Mouse (Mus musculus) cerebellum, adult 18-20 months (tissue): ENCODE results near the gene Sec14l3.
"Not testable (repeated sequence)": the region's sequence is repeated elsewhere in the genome, so short reads cannot be mapped to it uniquely, and the experiment has no call there.

ENCODE experiments used
- DNase-seq, 2 experiments: peaks; one replicate each; pipeline ENCODE4 v3.0.0; 2021

Sec14l3 gene

DNA sequence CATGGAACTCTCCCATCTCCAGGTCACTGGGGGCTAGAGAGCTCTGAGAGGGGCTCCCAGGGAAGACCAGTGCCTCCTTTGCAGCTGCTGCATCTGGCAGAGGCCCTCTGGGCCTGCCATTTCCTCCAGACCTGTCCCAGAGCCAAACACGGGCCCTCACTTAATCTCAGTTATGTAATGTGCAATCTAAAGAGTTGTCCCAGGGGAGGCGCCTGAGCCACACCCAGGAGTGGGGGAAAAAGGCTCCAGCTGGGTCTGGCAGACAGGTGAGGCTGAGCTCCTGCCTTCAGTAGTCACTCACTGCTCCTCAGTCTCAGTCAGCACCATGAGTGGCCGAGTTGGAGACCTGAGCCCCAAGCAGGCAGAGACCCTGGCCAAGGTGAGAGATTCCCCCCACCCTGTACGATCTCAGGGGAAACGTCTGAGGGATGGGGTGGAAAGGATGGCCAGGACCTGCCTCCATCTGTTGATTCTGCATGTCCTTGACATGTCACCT, at the start of gene Sec14l3:
Gene Sec14l3, plus strand, starts transcription at position 215 of the 496 bp plus-strand sequence.
- DNase-seq = no peak

DNA sequence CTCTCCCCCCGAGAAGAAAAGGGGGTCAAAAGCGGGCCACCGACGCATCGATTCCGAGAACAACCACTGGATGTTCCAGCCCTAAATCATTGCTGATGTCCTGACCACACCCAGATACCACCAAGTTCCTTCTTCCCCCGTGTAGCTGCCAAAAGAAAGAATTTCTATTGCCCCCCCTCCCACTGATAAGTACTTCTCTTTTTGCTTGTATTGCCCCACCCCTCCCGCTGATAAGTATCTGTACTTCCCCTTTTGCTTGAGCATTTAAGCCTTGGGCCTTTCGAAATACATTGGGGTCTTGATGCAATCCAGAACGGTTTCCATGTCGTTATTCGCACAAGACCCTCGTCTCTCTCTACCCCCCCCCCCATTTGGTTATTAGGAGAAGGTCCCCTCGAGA, 48.8 kb upstream of the Sec14l3 start:
- DNase-seq = not testable (repeated sequence)

DNA sequence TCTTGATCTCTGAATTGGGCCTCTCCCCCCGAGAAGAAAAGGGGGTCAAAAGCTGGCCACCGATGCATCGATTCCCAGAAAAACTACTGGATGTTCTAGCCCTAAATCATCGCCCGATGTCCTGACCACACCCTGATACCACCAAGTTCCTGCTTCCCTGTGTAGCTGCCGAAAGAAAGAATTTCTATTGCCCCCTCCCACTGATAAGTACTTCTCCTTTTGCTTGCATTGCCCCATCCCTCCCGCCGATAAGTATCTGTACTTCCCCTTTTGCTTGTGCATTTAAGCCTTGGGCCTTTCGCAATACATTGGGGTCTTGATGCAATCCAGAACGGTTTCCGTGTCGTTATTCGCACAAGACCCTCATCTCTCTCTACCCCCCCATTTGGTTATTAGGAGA, 42.5 kb upstream of the Sec14l3 start:
- DNase-seq = not testable (repeated sequence)

DNA sequence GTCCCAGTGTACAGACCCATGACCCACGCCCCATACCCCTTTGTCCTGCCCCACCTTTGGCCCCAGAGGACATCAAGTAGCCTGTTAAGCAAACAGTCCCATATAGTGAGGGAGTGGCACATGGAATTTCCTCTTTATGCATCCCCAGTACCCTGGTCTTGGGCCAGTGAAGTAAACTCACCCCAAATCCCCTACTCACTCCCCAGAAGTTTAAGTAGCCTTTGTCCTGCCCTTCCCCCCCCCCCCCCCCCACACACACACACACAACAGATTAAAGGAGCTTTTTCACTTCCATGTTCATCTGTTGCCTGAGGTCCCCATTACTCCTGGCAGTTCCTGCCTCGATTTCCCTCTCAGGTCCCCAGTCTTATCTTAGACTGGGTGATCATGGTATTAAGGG, 41.3 kb upstream of the Sec14l3 start:
- no peak for DNase-seq

DNA sequence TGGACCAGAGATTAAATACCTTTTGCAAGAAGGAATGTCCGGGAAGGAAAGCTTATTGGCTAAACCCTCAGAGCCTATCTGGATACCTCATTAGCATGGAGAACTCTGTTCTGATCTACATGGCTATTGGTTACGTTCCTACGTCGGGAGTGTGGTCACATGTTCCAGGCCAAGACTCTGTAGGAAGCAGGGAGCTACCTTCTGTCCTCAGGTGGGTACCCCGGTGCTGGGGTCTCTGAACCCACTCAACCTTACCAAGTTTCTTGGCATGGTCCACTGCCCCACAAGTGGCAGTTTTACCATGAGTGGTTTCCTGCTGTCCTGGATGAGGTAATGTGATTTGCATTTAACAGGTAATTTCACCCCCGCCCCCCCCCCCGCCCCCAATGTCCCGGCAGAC, 37.6 kb upstream of the Sec14l3 start:
- no peak for DNase-seq

DNA sequence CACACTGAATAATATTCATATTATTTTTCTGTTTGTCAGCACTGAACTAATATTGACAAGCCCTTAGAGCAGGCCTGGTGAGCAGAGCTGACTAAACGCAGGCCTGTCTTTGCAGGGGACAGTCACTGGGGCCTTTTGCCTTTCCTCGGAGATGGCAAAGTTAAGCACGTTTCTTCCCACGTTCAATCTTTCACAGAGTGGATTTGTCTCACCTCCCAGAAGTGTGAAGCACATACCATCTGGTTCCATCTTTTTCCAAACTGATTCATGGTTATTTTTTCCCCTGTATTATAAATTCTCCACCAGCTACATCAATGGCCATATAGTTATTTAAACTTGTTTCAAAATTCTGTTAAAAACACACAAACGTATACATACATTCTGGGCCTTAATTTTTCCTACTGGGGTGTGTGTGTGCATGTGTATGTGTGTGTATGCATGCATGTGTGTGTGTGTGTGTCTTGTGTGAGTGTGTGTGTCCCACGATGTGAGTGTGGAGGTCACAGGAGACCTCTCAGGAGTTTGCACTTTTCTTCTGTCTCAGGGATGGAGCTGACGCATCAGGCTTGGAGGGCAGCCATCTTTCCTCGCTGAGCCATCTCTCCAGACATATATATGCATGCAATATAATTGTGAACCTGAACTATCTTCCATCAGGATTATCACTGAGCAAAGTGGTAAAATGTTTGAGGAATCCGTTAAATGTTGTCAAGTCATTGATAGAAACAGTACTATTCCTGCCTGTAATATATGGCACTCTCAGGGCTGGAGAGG, 36.9 kb upstream of the Sec14l3 start:
- DNase-seq = no peak

DNA sequence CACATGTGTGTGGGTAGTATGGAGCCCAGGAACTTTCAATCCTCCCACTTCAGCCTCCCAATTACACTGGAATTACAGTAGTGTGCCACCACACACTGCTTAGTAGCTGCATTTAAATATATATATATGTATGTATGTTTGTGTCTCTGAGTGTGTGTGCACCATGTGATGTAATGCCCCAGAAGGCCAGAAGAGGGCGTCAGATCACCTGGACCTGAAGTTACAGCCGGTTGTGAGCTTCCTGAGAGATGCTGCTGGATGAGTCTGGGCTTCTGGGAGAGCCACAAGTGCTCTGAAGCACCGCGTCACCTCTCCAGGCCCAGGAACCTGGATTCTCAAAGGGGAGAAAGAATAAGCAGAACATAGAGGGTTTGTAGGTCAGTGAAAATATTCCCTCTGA, 35.3 kb upstream of the Sec14l3 start:
- no peak for DNase-seq

DNA sequence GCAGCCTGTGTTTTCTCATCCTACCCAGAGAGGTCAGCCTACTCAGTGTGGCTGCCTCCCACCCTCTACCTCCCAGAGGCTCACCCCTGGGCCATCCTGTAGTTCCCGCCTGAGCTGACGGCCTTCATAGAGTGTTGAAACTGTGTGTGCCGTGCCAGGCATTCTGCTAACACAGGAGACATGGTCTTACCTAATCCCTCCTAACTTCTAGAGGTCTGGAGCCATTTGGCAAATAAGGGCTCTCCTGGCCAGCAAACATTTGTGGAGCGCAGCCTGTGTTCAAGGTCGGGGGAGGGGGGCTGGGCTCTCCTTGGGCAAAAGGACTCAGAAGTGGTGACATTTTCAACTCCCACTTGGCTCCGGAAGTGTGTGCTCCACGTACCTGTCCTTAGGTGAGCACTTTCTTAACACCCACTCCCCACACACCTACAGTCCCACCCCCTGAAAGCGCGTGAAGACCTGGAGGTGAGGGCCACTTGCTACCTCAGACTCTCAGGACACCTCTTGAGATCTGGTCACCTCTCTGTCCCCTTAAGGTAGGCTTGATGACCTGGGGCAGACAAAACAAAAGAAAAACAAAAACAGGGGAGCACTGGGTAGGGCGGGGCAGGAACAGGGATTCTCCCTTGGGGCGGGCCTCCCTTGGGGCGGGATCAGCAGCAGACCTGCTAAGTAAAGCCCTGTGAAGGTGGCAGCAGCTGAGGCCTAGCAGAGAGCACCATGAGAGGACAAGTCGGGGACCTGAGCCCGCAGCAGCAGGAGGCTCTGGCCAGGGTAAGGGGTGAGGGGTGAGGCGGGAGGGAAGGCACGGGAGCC, 33.3 kb upstream of the Sec14l3 start, which contains the start of gene Sec14l4:
Gene Sec14l4, plus strand, starts transcription at position 337 of the 816 bp plus-strand sequence.
- no peak for DNase-seq

DNA sequence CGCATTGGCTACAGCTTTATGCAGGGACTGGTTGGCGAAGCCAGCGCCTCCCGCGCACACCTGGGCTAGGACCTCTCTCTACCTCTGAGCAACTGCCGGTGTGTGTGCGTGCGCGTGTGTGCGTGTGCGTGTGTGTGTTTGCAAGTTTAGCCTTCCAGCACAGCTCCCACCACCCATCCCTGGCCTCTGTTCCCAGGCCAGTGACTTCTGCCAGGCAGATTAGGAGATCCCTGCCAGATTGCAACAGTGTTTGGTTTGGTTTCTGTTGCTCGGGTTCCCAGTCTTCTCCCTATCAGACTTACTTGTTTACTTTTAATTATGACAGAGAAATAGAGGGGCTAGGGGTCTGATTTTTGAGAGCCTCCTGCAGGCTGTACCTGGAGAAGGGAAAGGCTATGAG, 32.7 kb upstream of the Sec14l3 start:
- no peak for DNase-seq

DNA sequence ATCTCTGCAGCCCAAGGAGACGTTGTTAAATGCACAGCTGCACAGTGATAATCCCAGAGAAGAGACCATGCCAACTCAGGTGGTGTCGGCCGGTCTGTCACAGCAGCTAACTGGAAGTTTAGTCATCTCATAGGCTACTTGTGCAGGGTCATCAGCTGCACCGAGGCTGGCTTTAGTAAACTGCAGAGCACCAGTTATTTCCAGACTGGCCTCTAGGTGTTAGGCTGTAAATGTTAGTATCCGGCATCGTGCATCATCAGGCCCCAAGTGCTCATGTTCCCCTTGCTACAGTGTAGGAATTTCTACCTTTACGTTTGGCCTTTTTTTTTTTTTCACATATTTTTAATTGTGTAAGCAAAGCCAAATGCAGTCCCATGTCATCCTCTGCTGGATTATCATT, 31.2 kb upstream of the Sec14l3 start:
- no peak for DNase-seq

DNA sequence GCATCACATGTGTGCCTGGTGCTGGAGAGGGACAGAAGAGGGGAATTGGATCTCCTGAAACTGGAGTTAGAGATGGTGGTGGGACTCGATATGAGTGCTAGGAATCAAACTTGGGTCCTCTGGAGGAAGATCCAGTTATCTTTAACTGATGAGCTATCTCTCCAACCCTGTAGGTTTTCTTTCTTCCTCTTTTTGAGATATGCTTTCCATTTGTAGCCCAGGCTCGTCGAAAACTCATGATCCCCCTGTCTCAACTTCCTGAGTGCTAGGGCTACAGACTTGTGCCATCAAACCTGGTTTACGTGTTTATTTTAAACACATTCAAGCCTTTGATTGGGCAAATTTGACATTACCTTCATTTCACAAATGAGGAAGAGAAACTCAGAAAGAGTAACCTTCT, 30.5 kb upstream of the Sec14l3 start:
- no peak for DNase-seq

DNA sequence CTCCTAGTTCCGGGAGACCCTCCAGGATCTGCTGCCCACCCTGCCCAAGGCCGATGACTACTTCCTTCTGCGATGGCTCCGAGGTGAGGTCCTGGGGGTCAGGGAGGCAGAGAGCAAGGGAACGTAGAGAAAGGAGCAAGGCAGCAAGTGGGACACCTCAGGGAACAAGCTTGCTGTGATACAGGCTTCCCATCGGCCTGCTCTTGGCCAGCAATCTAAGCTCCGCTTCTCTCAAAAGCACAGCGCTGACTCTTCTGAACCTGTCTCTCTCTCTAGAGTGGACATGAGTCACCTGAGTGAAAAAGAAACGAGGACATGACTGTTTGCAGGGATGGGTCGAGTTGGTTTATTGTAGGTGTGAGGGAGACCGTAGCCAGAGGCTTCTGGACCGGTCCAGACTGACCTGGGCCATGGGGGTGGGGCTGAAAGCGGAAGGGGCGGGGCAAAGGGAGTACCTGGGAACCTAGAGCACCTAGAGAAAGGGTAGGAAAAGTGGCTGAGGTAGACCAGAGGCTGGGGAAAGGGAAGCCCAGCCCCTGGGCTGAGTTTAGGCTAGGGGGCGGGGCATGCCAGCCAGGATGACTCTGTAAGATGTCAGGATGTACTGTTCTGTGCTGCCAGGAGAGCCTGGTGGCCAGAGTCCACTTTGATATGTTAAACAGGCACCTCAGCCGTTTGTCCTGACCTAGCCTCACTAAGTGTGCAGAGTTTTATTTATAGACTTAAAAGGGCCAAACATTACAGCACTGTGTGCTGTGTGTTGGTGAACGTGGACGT, 29.3 kb upstream of the Sec14l3 start:
- DNase-seq = no peak

DNA sequence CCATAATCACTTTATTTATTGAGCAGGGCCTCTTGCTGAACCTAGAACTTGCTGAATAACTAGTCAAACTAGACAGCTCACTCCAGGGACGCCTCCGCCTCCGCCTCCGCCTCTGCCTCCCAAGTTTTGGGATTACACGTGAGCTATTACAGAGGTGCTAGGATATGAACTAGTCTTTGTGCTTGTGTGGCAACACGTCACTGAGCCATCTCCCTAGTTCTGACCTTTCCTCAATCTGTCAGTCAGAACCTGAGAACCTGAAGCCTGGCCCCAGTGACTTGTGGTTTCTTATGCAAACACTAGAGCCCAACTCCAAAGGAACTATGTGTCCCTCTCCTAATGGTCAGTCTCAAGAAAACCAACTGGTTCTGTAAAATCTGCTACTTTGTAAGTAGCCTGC, 28.7 kb upstream of the Sec14l3 start:
- no peak for DNase-seq

DNA sequence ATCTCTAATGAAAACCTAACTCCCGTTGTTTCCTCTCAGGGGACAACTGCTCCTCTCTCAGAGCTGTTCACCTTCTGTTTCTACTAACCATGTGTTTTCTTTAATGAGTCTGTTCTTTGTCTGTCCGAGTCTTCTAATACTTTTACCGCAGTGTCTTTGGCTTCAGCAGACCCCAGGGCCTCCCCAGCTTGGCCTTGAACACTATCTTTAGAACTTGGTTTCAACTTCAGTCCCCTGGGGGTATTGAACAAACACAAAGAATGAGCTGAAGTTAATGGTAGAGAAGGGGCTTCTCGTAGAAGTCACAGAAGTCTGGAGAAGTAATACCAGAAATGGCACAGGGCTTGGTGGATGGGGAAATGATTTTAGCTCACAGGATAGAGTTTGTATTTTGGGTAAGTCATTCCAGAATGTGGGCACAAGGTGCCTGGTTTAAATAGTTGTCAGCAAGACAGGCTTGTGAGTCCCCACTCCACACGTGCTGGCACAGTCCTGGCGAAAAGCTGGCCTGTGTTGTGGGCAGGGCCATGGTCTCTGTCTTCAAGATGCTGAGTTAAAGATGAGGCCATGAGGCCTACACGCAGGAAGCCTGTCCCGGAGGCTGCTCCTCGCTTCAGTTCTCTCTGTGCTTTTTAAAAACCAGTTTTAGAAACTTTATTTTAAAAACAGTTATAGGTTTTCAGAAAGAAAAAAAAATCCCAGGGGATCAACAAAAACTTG, 28.1 kb upstream of the Sec14l3 start:
- DNase-seq = no peak

DNA sequence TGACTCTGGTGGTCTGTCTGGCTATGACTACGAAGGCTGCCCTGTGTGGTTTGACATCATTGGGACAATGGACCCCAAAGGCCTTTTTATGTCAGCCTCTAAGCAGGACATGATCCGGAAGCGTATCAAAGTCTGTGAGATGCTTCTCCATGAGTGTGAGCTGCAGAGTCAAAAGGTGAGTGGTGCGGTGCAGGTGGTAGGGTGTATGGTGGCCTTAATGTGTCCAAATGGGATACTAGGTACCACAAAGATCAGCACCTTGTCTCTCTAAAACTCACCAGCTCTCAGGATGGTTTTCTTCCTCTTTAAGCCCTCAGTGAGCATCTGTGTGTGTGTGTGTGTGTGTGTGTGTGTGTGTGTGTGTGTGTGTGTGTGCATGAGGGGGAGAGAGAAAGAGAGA, 24.7 kb upstream of the Sec14l3 start:
- DNase-seq = no peak

DNA sequence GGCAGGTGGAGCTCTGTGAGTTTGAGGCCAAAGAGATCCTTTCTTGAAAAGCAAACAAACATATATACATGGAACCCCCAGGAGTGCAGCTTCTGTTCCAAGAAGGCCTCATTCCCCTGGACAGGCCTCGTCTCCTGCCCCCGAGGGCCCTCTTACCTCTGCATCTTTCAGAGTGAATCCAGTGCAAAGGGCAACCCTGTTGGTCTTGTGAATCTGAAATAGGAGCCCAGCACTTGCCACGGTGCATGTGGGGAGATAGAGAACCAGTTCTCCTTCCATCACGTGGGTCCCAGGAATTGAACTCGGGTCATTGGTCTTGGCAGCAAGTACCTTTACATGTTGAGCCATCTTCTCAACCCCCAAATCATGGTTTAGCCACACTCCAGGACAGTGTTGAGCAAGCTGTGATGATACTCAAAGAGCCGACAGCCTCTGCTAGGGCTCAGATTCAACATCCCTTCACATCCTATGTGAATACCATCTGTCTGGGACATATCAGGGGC, 23.5 kb upstream of the Sec14l3 start:
- no peak for DNase-seq

DNA sequence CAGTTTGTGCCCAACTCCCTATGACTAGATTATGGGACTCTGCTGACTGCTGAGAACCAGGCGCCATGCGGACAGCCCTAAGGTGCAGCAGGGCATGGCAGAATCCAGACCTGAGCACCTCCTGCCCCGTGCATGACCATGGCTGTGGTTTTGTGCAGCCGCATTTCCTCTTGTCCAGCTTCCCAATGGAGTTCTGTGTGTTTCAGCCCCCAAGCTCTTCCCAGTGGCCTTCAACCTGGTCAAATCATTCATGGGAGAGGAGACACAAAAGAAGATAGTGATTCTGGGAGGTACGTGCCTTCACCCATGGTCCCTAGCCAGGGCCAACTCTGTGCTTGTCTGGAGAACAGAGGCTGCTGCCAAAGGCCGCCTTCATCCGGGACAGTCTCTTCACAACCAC, 21.6 kb upstream of the Sec14l3 start:
- no peak for DNase-seq

DNA sequence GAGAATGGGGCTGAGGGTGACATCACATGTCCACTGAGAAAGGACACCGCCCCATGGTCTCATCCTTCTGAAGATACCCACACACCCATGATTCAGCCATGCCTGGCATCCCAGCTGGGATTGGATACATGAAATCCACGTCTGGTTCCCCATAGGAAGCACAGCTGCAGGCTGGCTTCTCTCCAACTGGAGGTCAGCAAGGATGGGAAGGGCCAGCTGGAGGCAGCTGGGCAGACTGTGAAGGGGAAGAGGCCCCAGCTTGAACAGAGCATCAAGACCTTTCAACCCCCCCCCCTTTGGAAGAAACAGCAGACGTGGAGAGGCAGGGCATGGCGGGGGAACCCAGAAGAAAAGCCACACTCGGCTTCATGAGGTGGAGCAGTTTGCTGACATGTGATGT, 18.1 kb upstream of the Sec14l3 start:
- DNase-seq = no peak

DNA sequence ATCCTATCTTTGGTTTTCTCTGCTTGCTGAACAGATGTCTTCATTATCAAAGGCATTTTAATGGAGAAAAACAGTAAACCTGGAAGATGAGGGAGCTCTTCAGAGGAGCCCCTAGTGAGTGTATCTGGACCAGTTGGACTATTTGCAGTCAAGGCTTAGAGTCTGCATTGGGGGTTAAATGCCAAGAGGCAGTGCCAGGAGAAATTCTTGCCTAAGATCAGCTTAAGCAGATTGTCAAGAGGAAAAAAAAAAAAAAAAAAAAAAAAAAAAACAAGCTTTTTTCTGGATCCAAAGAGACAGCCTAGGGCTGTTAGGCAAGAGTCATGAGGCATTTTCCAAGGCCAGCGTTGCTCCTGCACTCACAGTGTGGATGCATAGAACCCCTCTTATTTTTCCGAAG, 16.9 kb upstream of the Sec14l3 start:
- no peak for DNase-seq

DNA sequence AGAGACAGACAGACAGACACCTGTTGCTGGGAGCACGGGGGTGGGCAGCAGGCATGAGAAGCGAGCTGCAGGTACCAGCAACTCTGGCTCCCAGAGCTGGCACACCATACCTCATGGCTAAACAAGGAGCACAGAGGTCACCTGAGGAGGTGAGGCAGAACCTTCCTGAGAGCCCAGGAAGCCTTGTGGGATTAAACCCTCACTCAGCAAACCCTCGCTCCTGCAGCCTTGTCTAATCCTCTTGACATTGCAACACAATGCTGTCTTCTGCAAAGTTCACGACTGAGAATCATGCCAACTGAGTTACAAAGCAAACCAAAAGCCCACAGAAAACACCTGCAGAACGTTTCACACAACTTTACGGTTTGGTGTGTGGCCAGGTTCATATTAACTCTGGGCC, 16.2 kb upstream of the Sec14l3 start:
- no peak for DNase-seq

DNA sequence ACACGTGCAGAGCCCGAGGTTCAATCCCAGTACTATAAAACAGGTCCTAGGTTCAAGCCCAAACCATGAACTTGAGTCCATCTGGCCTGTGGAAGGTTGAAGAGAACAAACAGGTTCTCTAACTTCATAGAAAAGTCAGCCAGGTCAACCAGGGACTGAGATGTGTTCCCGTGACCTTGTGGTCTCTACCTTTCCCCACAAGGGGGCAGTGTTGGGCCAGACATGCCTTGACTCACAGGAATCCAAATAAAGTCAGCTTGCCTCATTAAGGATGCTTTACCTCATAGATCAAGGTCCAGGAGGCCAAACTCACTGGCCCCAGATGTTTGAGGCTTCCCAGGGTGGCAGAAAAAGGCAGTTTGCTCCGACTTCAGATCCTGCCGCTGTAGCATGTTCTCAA, 11.1 kb upstream of the Sec14l3 start:
- peak; percentile 63 to 76 for DNase-seq

DNA sequence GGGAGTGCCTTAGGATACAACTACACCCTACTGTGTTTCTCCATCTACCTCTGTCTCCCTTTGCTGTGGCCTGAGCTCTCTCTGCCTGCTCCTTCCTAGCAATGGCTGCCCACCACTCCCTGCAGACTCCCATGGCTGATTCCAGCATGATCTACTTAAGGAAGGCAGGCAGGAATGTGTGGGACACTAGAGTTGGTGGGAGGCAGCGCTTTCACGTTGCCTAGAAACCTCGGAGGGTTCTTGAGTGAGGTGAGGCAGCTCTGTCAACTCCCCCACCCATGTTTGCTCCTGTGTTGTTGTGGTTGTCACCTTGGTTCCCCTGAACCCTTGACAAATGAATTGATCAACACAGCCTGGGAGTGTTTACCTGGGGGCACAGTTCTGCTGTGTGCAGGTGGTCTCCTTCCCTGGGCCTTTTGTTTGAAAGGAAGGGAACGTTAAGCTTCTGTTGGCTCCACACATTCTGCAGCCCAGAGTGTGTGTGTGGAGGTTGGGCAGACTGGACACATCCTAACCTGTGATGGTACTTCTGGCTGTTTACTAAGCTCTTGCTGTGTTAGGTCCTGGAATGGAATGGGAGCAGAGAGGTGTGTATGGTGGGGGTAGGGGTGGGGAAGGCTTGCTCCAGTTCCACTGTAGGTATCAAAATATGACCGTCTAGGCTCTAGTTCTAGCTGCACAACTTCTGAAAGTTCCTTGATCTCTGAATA, 3.6 kb upstream of the Sec14l3 start:
- DNase-seq = no peak
